Mouse (Mus musculus) hindbrain, embryonic 11.5 days (tissue): ENCODE measurements around the gene Veph1. TPM values are rescaled to one million over a fixed set of nuclear protein-coding genes. Genes with fewer than 3 reads are reported as not detected.
A peak's percentile ranks its signal among the peaks of the same experiment; 100 is the strongest.
"Not testable (repeated sequence)": the region's sequence is repeated elsewhere in the genome, so short reads cannot be mapped to it uniquely, and the experiment has no call there.

Source experiments
- ATAC-seq: fragments of 200-750 bp; cut with Nextera tagmentation; 2 replicates; pipeline ENCODE4 v1.8.0; 2017; ENCODE audit warnings: mild to moderate bottlenecking, moderate TSS enrichment, moderate library complexity; ENCODE audit not compliant: low FRiP score
- DNase-seq: peaks from one replicate; pipeline ENCODE4 v3.0.0-alpha.2; 2015; ENCODE audit warnings: low spot score
- H3K27ac ChIP-seq: fragments of 300-500 bp; sonication (generic); 2 replicates; pipeline ENCODE4 v1.5.1; 2014; ENCODE audit warnings: mild to moderate bottlenecking, low read depth, low read length
- H3K27me3 ChIP-seq: fragments of 300-500 bp; sonication (generic); 2 replicates; pipeline ENCODE4 v1.6.1; 2014; ENCODE audit warnings: mild to moderate bottlenecking, low read length, moderate library complexity, mixed read lengths; ENCODE audit not compliant: control insufficient read depth, insufficient read depth
- H3K36me3 ChIP-seq: fragments of 300-500 bp; sonication (generic); 2 replicates; pipeline ENCODE4 v1.6.1; 2014; ENCODE audit warnings: mild to moderate bottlenecking, low read length, moderate library complexity, mixed read lengths; ENCODE audit not compliant: control insufficient read depth, insufficient read depth
- H3K4me1 ChIP-seq: fragments of 300-500 bp; sonication (generic); replicated peaks from 2 replicates; pipeline ENCODE4 v1.6.1; 2014; ENCODE audit warnings: low read length, mixed read lengths; ENCODE audit not compliant: control insufficient read depth, insufficient read depth
- H3K4me2 ChIP-seq: fragments of 300-500 bp; sonication (generic); replicated peaks from 2 replicates; pipeline ENCODE4 v1.6.1; 2014; ENCODE audit warnings: mild to moderate bottlenecking, low read depth, low read length
- H3K4me3 ChIP-seq: fragments of 300-500 bp; sonication (generic); 2 replicates; pipeline ENCODE4 v1.5.1; 2014; ENCODE audit warnings: low read depth, low read length
- H3K9ac ChIP-seq: fragments of 300-500 bp; sonication (generic); 2 replicates; pipeline ENCODE4 v1.6.1; 2014; ENCODE audit warnings: low read depth, low read length
- H3K9me3 ChIP-seq: fragments of 300-500 bp; sonication (generic); 2 replicates; pipeline ENCODE4 v1.6.1; 2016; ENCODE audit warnings: low read length; ENCODE audit not compliant: control insufficient read depth
- WGBS: fragments of 180-500 bp; shearing (Covaris S2); extraction: QIAGEN DNeasy Blood & Tissue Kit; methylation state at CpG from one replicate; pipeline ENCODE4 v1.1.7; 2014; 5-methylcytosine and 5-hydroxymethylcytosine counted together
- polyA plus RNA-seq: library from polyadenylated mRNA; unstranded; fragments of >200 nt; fragmentation: Nextera tagmentation; extraction: Ambion mirVana; gene quantifications from 2 replicates; pipeline ENCODE4 v1.2.1, GENCODE M21; 2014

The Veph1 gene
- polyA plus RNA-seq, 1 experiment from 2014 or later = 26.2 TPM

DNA sequence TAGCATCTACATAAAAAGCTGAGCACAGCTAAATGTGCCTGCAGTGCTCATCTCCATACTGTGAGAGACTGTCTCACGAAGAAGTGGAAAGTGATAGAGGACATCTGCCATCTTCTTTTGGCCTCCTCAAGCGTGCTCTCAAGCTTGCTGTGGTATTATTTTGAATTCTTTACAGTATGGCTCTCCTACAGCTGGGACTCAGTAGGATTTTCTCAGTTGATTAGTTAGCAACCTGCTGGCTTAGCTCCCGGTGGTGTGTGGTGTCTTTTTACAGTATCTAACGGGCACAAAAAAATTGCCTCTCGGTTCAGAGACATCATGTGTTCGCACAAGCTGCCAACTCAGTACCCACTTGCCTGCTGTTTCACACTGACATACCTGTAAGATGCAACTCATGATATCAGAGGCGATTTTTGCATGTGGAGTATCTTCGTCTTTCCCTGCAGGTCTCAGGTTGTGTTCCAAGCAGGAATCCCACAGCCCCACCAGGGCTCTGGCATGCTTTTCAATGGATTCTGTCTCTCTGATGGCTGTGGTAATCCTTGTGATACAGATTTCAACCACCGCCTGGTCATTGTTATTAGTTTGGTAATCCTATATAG, 42.0 kb downstream of the Veph1 start:
- DNase-seq (no peak), ATAC-seq (no peak)
- no peaks in the 10 kb centered on the region for H3K9me3 ChIP-seq
- WGBS = 85% methylated on average over 9 of the region's 9 CpGs
- H3K4me3 ChIP-seq = no peak overlapping the region
- no peak overlapping the region for H3K9ac ChIP-seq
- H3K4me2 ChIP-seq = no peak overlapping the region
- H3K27ac ChIP-seq = no peak overlapping the region
- H3K4me1 ChIP-seq = no peaks in the 10 kb centered on the region
- H3K36me3 ChIP-seq = no peaks in the 10 kb centered on the region
- H3K27me3 ChIP-seq = no peaks in the 10 kb centered on the region

DNA sequence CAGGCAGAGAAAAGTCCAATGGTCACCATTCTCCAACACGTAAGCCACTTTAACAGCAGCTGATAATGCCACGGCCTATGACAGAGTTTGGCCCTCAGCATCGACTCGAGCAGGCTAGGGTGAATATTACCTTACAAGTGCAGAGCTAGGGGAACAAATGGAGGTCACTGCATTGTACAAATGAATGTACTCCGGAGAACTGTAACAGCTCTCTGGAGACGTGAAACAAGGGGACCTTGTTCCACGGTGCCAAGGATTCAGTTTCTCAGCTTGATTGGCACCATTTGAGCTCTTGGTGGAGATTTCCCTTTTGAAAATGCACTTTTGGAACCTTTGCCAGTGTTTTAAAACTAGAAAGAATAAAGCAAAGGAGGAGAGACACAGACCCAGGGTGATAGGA, 44.8 kb downstream of the Veph1 start:
- no peak overlapping the region for H3K27ac ChIP-seq
- H3K9me3 ChIP-seq = no peaks in the 10 kb centered on the region
- no peak overlapping the region for H3K9ac ChIP-seq
- DNase-seq (no peak), ATAC-seq (no peak)
- no peak overlapping the region for H3K4me2 ChIP-seq
- no peak overlapping the region for H3K4me3 ChIP-seq
- no peaks in the 10 kb centered on the region for H3K27me3 ChIP-seq
- no peaks in the 10 kb centered on the region for H3K4me1 ChIP-seq
- H3K36me3 ChIP-seq = no peaks in the 10 kb centered on the region
- WGBS = 83% methylated on average over 7 of the region's 7 CpGs

DNA sequence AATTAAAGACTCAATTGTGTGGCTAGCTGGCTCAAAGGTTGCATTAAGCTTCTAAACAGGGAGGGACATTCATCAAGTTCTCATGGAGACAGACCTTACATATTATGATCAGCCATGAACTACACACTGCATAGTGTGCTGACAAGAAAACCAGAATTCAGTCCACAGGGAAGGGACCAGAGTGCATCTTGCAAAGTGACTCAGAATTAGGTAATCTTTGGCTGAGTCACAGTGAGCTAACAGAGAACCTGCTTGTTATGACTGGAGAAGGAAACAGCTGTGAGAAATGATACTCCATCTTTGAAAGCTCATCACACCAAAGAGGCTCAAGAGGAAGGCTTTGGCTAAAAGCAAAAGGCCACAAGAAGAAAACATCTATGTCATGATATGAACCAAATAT, 56.2 kb downstream of the Veph1 start:
- H3K4me3 ChIP-seq = no peak overlapping the region

GRCm38 (mm10) chr3:66236234-66236871, 60.3 kb downstream of the Veph1 start:
- not testable (repeated sequence) for H3K27ac ChIP-seq, H3K4me3 ChIP-seq, H3K36me3 ChIP-seq, H3K27me3 ChIP-seq, H3K9me3 ChIP-seq, H3K9ac ChIP-seq, H3K4me2 ChIP-seq, H3K4me1 ChIP-seq
- DNase-seq (peak; percentile 23), ATAC-seq (0 out of 2 replicates have a peak, but pooled peaks have one; percentile 64)
- 49% methylated on average over 4 of the region's 4 CpGs for WGBS

More for the DNA sequence above, 56.2 kb downstream of the Veph1 start:
- no peaks in the 10 kb centered on the region for H3K9me3 ChIP-seq
- ATAC-seq = no peak
- H3K27ac ChIP-seq = no peak overlapping the region
- no peaks in the 10 kb centered on the region for H3K27me3 ChIP-seq
- no peak overlapping the region for H3K9ac ChIP-seq
- no peak overlapping the region for H3K4me2 ChIP-seq
- H3K4me1 ChIP-seq = no peaks in the 10 kb centered on the region
- DNase-seq = no peak
- H3K36me3 ChIP-seq = no peaks in the 10 kb centered on the region

DNA sequence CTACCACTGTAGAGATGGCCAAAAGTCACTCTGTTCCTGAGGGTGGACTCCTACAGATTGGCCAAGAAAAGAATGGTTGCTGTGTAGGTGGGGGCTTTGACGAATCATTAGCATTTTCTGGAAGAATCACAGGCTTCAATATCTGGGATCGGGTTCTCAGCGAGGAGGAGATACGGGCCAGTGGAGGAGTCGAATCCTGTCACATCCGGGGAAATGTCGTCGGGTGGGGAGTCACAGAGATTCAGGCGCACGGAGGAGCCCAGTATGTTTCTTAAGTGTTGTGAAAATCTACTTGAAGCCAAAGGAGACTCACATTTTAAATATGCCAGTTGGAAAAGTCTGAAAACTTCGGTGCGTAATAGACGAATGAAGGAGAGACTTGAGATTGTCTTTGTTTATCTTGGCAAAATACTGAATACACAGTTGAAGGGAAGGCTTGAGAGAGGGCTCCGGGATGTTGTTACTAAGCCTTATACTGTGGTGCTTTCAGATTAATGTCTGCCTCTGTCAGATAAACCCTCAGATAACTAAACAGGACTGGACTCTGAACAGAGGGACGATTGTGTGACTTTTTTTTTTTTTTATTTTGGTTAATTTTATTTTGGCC, 71.6 kb downstream of the Veph1 start:
- ATAC-seq (no peak), DNase-seq (no peak)
- H3K4me2 ChIP-seq = no peak overlapping the region
- H3K36me3 ChIP-seq = no peaks in the 10 kb centered on the region
- 87% methylated on average over 15 of the region's 15 CpGs for WGBS
- no peak overlapping the region for H3K27ac ChIP-seq
- no peak overlapping the region for H3K4me3 ChIP-seq
- H3K9ac ChIP-seq = no peak overlapping the region
- H3K27me3 ChIP-seq = 0 out of 2 replicates have a peak, but pooled peaks cover 2% of the 10 kb centered on the region
- H3K9me3 ChIP-seq = no peaks in the 10 kb centered on the region
- no peaks in the 10 kb centered on the region; the same call in 1 of the 2 replicates for H3K4me1 ChIP-seq

- WGBS = under 1% methylated on average over 11 of the region's 11 CpGs
- H3K27ac ChIP-seq = 0 out of 2 replicates have a peak overlapping the region, but pooled peaks have one; percentile 51
- H3K36me3 ChIP-seq = no peaks in the 10 kb centered on the region
- H3K4me2 ChIP-seq = peak overlapping the region; percentile 92
- H3K9ac ChIP-seq = peak overlapping the region; percentile 66
- no peaks in the 10 kb centered on the region; the same call in 1 of the 2 replicates for H3K4me1 ChIP-seq
- peak; percentile 56 for DNase-seq
- H3K9me3 ChIP-seq = no peaks in the 10 kb centered on the region
- peak overlapping the region; percentile 57 for H3K4me3 ChIP-seq
- peak; percentile 46 for ATAC-seq
- 0 out of 2 replicates have a peak, but pooled peaks cover 2% of the 10 kb centered on the region for H3K27me3 ChIP-seq
Observed at GRCm38 (mm10) chr3:66221243-66221611, 75.4 kb downstream of the Veph1 start.

GRCm38 (mm10) chr3:66220554-66221242, 75.9 kb downstream of the Veph1 start:
- no peaks in the 10 kb centered on the region for H3K36me3 ChIP-seq
- 0% methylated on average over 46 of the region's 54 CpGs for WGBS
- peak overlapping the region; percentile 66 for H3K9ac ChIP-seq
- DNase-seq = peak; percentile 72
- peak; percentile 90 for ATAC-seq
- no peaks in the 10 kb centered on the region; the same call in 1 of the 2 replicates for H3K4me1 ChIP-seq
- 0 out of 2 replicates have a peak, but pooled peaks cover 2% of the 10 kb centered on the region for H3K27me3 ChIP-seq
- 0 out of 2 replicates have a peak overlapping the region, but pooled peaks have one; percentile 51 for H3K27ac ChIP-seq
- H3K4me3 ChIP-seq = peak overlapping the region; percentile 57
- peak overlapping the region; percentile 92 for H3K4me2 ChIP-seq
- no peaks in the 10 kb centered on the region for H3K9me3 ChIP-seq

DNA sequence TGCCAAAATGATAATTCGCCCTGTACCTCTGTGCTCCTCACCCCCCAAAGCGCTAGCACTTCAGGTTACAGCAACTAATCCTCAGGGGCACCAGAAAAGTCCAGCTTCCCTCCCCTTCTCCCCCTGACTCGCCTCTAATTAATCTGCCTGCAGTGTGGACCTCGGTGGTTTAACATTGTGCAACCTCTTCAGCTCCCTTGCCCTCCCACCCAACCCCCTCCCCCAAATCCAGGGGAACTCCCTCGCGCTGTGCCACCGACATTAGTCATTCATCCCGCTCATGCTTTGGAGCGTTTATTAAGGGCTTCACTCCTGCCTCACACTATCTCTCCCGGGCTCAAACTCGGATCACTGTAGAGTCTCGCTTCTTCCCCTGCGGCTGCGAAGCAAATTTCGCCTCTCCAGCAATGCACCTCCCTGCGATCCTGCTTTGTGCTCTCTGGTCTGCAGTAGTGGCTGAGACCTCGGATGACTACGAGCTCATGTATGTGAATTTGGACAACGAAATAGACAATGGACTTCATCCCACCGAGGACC, 76.9 kb downstream of the Veph1 start, which contains the start of gene Ptx3:
Gene Ptx3 (plus strand): TSS at position 256 of the 537 bp plus-strand sequence.
- H3K9ac ChIP-seq = peak within 1 kb of the TSS; percentile 66
- peak within 1 kb of the TSS; percentile 51; the same call in 1 of the 2 replicates for H3K27ac ChIP-seq
- H3K4me1 ChIP-seq = no peaks in the 10 kb centered on the region; the same call in 1 of the 2 replicates
- peak within 1 kb of the TSS; percentile 57 for H3K4me3 ChIP-seq
- H3K9me3 ChIP-seq = no peaks in the 10 kb centered on the region
- ATAC-seq = peak; percentile 53
- no peaks in the 10 kb centered on the region for H3K36me3 ChIP-seq
- 1% methylated on average over 20 of the region's 20 CpGs for WGBS
- H3K4me2 ChIP-seq = peak within 1 kb of the TSS; percentile 92
- 0 out of 2 replicates have a peak, but pooled peaks cover 2% of the 10 kb centered on the region for H3K27me3 ChIP-seq
- DNase-seq = peak; percentile 64
